Mouse (Mus musculus) olfactory bulb, adult 2 months (tissue): ENCODE data around the gene Gpr158. TPM values are rescaled to one million over a fixed set of nuclear protein-coding genes. Genes with fewer than 3 reads are reported as not detected.
A peak's percentile ranks its signal among the peaks of the same experiment; 100 is the strongest.

Experiments used
- H3K27ac ChIP-seq: fragments of 200-500 bp; 2 replicates; pipeline ENCODE4 v1.5.1; 2012; ENCODE audit warnings: low read depth, low read length; ENCODE audit not compliant: insufficient read depth
- H3K4me1 ChIP-seq: fragments of 200-500 bp; 2 replicates; pipeline ENCODE4 v1.6.1; 2012; ENCODE audit warnings: low read length; ENCODE audit not compliant: control insufficient read depth, insufficient read depth
- H3K4me3 ChIP-seq: fragments of 200-500 bp; 2 replicates; pipeline ENCODE4 v1.5.1; 2012; ENCODE audit warnings: mild to moderate bottlenecking, low read depth, low read length, moderate library complexity; ENCODE audit not compliant: insufficient read depth
- CTCF ChIP-seq: fragments of 200-500 bp; IDR thresholded peaks from 2 replicates; pipeline ENCODE4 v1.5.1; 2012; ENCODE audit warnings: low read depth, mild to moderate bottlenecking, low read length, moderate library complexity; ENCODE audit not compliant: insufficient read depth
- POLR2A ChIP-seq: fragments of 200-500 bp; IDR thresholded peaks from 2 replicates; pipeline ENCODE4 v1.6.1; 2012; ENCODE audit warnings: mild to moderate bottlenecking, low read depth, low read length, moderate library complexity; ENCODE audit not compliant: insufficient read depth
- WGBS: fragments of 180-500 bp; shearing (Covaris S2); methylation state at CpG from one replicate; pipeline ENCODE4 v1.1.7; 2018; 5-methylcytosine and 5-hydroxymethylcytosine counted together
- polyA plus RNA-seq: library from polyadenylated mRNA; stranded (reverse); fragments of >200 nt; gene quantifications from 2 replicates; pipeline ENCODE4 v1.2.4, GENCODE M21; 2012; ENCODE audit warnings: low replicate concordance; ENCODE audit not compliant: missing spikeins, insufficient read depth, insufficient read length

The Gpr158 gene
- polyA plus RNA-seq, 1 experiment, result not detected

DNA sequence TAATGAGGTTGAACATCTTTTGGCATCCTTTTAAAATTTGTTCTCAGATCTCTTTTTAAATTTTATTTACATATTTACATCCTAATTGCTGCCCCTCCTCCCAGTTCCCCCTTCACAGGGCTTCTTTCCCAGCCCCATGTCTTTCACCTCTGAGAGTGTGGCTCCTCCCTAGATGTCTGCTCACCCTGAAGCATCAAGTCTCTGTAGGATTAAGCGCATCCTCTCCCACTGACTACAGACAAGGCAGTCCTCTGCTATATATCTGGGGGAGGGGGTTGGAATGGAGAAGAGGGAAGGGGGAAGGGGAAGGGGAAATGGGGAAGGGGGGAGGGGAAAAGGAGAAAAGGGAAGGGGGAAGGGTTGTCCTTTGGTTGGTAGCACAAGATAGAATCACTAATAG lies 140.1 kb downstream of the Gpr158 start:
- H3K4me3 ChIP-seq, result no peak overlapping the region
- no peak for TF ChIP-seq POLR2A
- no peak for TF ChIP-seq CTCF
- WGBS, result 84% methylated on average over 1 of the region's 1 CpGs
- H3K4me1 ChIP-seq, result no peaks in the 10 kb centered on the region
- no peak overlapping the region for H3K27ac ChIP-seq

GRCm38 (mm10) chr2:21530750-21531149 lies 163.4 kb downstream of the Gpr158 start:
- Histone ChIP-seq H3K4me3 (no peak overlapping the region), H3K4me1 (no peaks in the 10 kb centered on the region), H3K27ac (no peak overlapping the region)
- TF ChIP-seq CTCF (no peak), POLR2A (no peak)

DNA sequence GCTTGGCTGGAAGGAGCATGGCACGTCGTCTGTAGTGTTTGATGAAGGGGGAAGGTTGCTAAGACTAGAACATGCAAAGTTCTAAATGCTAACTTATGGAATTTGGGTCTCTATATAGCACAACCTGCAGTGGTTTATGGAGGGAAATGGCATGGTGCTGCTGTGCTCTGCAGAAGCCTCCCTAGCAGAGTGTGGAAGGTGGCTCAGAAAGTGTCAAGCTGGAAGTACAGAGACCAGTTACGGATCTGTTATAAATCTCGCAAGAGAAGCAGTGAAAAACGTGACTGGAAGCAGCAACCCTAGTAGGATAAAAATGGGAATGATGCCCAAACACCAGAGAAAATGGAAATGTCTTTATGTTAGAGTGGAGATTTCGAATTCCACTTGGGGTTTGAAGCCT lies 251.8 kb downstream of the Gpr158 start:
- no peak for TF ChIP-seq CTCF
- no peak for TF ChIP-seq POLR2A
- H3K27ac ChIP-seq, result no peak overlapping the region
- 79% methylated on average over 6 of the region's 6 CpGs for WGBS
- H3K4me1 ChIP-seq, result no peaks in the 10 kb centered on the region; the same call in 1 of the 2 replicates
- no peak overlapping the region for H3K4me3 ChIP-seq

GRCm38 (mm10) chr2:21632136-21632535 lies 264.8 kb downstream of the Gpr158 start:
- no peak overlapping the region for H3K27ac ChIP-seq
- H3K4me1 ChIP-seq, result no peaks in the 10 kb centered on the region
- 88% methylated on average over 1 of the region's 1 CpGs for WGBS
- H3K4me3 ChIP-seq, result no peak overlapping the region
- TF ChIP-seq CTCF, result no peak
- no peak for TF ChIP-seq POLR2A

- no peaks in the 10 kb centered on the region for H3K4me1 ChIP-seq
- whole genome bisulfite sequencing, result 51% methylated on average over 4 of the region's 4 CpGs
- no peak for TF ChIP-seq POLR2A
- no peak for TF ChIP-seq CTCF
- H3K4me3 ChIP-seq, result no peak overlapping the region
- H3K27ac ChIP-seq, result no peak overlapping the region
Observed at GRCm38 (mm10) chr2:21665721-21666120, 298.4 kb downstream of the Gpr158 start.

DNA sequence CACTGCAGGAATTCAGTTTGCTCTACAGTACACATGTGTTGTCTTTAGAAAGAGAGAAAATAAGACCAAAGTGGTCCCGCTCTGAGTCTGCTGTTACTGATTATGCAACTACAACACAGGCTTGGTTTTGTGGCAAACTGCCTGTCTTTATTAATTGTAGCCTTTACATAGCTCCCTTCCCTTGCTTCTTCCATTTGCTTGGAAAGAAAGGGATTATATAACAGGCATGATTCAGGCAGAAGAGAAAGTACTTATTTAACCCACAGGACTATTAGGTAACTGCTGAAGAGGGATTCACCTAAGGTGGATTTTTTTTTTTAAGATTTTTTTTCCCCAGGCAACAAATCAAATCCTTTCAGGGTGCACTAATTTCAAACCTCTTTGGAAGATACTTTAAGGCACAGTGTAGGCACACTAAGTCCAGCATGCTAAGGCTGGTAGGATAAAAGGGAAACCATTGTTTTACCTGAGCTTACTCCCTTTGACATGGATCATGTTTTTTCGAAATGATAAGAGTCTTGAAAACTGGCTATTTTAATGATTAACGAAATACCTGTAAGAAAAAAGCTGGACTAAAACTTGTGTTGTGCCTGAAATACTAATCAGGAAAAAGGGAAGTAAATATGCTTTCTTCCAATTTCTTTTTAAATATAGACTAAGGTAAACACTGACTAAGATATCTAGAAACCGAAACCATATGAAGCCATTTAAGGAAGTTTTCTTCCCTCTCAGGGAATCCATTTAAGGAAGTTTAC lies 308.9 kb downstream of the Gpr158 start:
- no peak for TF ChIP-seq POLR2A
- no peak for TF ChIP-seq CTCF
- Histone ChIP-seq H3K27ac (peak overlapping the region; percentile 75), H3K4me1 (0 out of 2 replicates have a peak, but pooled peaks cover 2% of the 10 kb centered on the region), H3K4me3 (no peak overlapping the region)
- WGBS, result 73% methylated on average over 4 of the region's 4 CpGs

GRCm38 (mm10) chr2:21676839-21677123 lies 309.4 kb downstream of the Gpr158 start:
- H3K27ac ChIP-seq, result peak overlapping the region; percentile 29; the same call in 1 of the 2 replicates
- TF ChIP-seq POLR2A, result no peak
- TF ChIP-seq CTCF, result no peak
- no peak overlapping the region for H3K4me3 ChIP-seq
- 74% methylated on average over 2 of the region's 2 CpGs for WGBS
- H3K4me1 ChIP-seq, result 0 out of 2 replicates have a peak, but pooled peaks cover 2% of the 10 kb centered on the region

DNA sequence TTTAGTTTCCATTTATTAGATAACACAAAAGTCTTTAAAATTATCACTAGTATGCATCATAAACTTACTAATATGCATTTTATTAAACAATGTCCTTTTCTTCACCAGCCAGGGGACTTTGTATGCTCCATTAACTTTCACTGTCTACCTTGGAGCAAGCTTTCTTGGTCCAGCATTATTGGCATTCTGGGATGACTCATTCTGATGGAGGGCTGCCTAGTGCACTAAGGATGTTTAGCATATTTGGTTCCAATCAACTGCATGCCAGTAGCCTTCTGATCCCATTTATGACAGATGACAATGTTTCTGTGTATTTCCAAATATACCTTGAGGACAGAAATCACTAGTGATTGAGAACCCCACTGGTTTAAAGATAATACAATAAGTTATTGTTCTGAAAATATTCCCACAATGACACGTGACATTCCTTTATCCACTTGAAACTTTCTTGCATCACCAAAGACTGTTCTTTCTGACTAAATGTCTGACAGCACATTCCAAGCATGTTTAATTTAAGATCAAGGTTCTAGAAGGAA lies 313.5 kb downstream of the Gpr158 start:
- H3K27ac ChIP-seq, result no peak overlapping the region
- H3K4me3 ChIP-seq, result no peak overlapping the region
- H3K4me1 ChIP-seq, result 0 out of 2 replicates have a peak, but pooled peaks cover 2% of the 10 kb centered on the region
- TF ChIP-seq POLR2A, result no peak
- no peak for TF ChIP-seq CTCF
- WGBS, result 90% methylated on average over 1 of the region's 1 CpGs

DNA sequence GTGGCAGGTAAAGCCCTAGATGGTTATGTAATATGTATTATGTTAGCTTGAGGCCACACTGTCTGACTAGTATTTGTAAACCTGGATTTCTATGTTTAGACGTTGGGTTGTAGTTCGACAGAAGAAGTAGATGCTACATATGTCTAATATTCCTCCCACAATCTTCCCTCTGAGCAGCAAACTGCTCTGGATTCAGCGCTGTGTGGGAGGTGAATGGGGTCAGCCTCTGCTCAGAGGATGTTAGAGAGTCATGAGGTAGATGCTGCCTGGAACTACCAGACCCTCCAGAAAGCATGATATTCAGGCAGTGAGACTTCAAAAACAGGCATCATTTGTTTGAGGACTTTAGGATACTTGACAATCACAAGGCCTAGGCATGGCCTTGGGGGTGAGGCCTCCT lies 317.4 kb downstream of the Gpr158 start:
- whole genome bisulfite sequencing, result 54% methylated on average over 3 of the region's 3 CpGs
- no peak overlapping the region for H3K27ac ChIP-seq
- no peak for TF ChIP-seq CTCF
- TF ChIP-seq POLR2A, result no peak

More for the DNA sequence above, 317.4 kb downstream of the Gpr158 start:
- H3K4me1 ChIP-seq, result no peaks in the 10 kb centered on the region
- no peak overlapping the region for H3K4me3 ChIP-seq
